Mouse (Mus musculus): Measurements from ENCODE around the gene Ifnlr1.

Gene Ifnlr1

DNA sequence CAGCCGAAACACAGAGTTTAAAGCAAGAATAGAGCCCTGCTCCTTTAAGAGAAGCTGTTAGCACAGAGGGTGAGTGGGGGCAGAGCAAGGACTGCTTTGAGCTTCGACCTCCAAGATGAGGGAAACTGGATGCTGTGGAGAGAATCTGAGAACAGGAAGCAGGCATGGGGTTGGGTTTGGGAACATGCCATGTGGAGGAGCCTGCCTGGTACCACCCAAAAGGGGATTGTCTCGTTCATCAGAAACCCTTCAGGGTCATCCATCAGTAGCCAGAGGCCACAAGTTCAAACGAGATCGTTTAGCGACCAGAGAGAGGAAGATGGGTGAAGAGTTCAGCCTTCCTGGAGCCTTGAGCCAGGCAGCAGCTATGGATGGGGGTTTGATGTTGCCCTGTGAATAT is 57.4 kb downstream of the Ifnlr1 start:
- DNase-seq (ENCODE audit: low read depth, low spot score): no peak

DNA sequence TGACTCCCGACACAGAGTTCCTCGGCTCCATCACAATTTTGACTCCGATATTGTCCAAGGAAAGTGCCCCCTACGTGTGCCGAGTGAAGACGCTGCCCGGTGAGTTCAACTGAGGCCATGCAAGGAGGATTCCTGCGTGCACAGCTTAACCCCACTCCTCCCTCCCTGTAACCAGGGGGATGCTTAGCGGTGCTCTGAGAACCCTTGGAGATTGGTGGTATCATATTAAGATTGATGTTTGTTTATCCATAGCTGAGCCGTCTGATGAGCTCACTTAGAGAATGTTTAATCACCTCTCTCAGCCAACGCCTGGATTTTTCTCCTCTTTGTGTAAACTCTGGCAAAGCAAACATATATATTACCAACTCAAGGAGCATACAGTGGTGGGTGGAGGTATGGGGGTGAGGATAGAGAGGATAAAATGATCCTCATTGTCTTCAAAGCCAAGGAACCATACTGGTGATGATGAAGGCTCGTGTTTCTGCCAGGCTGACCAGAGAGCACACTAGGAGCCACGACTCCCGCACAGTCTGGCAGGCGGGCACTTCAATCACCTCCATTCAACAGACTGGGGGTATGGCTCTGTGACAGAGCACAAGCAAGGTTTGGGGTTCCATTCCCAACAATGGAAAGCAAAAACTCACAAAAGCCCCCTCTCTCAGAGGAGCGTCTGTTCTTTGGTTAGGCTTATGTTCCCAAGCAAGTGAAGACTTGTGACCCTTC is 58.8 kb downstream of the Ifnlr1 start:
- no peak for DNase-seq (ENCODE audit: low read depth, low spot score)

DNA sequence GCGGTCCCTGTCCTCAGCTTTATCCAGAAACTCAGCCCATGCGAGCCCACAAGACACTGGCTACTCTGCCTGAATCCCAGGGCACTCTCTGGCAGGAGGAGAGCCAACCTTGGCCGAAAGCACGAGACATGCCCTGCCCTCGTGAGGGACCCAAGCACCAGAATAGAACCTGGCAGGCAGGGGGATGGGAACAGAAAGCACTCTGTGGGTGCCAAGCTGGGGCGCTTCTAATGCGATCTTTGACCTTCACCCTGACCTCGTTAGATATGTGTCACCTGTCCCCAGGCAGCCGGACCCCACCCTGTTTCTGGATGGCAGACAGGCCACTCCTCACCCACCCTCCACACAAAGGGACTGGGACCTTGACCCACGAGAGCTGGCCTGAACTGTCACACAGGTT is 59.5 kb downstream of the Ifnlr1 start:
- no peak for DNase-seq (ENCODE audit: low read depth, low spot score)

DNA sequence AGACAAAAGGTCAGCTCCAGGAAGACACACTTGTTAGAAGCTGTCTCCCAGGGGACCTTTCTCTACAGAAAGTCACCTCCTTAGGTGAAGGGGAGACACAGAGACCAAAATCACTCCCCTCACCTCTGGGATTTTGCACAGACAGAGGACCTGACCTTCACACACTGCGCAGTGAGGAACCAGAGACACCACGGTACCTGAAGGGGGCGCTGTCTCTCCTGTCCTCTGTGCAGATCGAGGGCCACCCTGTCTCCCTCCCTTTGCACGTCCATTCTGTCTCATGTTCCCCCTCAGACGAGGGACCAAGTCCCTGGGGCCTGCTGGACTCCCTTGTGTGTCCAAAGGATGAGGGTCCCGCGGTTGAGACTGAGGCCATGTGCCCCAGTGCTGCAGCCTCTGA is 64.8 kb downstream of the Ifnlr1 start:
- DNase-seq (ENCODE audit: low read depth, low spot score): peak; percentile 76

DNA sequence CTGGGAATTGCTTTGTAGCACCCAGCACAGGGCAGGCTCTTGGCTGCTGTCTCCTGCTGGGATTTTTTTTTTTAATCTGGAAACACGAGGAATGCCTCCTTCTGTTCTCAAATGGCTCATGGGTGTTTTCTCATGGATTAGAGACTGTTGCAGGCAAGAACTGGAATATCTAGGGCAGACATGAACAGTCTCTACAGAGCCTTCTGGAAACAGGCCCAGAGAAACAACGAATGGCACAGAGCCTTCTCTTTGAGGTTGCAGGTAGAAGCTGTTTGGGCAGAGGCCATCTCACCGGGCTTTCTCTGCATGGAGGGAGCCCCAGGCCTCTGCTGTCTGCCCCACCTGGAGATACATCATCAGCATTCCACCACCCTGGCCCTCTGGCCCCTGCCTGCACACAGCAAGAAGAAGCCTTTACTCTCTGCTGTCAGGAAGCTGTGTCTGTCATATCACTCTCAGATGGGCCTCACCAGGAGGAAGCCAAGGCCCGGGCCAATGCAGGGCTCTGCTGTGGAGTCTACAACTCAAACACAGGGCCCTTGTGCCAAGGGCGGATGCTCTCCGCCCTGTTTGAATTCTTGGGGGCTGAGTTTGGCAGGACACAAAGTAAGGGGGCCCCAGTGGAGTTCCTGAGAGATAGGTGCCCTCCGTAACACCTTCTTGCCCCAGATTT is 66.2 kb downstream of the Ifnlr1 start:
- no peak for DNase-seq (ENCODE audit: low read depth, low spot score)

DNA sequence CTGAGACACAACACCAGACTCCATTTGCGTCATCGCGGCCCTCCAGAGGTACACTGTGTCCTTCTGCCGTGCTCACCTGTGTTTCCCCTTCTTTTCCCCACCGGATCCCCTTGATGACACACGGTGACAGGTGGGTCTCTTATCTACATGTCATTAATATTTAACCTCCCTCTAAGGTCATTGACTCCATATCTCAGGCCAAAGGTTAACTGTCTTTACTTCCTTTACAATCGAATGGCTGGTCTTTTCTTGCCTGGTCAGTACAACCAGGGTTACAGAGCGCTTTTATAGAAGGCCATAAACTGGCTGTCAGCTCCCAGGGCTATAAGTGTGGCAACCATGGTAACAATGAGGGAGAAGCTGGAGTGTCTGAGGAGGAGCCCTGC is 66.7 kb downstream of the Ifnlr1 start:
- DNase-seq (ENCODE audit: low read depth, low spot score): no peak
